22 mouse cellular contexts compared by ENCODE assay signal in genomic region chr7:74055753-74056152, GRCm38 (mm10). TPM values are rescaled to one million over a fixed set of nuclear protein-coding genes. Genes with fewer than 3 reads are reported as not detected.
DNase-seq lines count a peak whose midpoint lies in the region; TF ChIP-seq lines count a peak whose summit lies in the region.
"Had no signal": no experiment of that assay in that cellular context is flagged by ENCODE, and none has a peak within 500 bp of the region (broad histone marks: within the 10 kb centered on the region; RNA-seq: fewer than 3 reads in every experiment).

No protein-coding gene starts in this region.

- H3K27ac ChIP-seq in layer of hippocampus, adult 2 months, result no peak overlapping the region
- H3K27ac ChIP-seq: embryonic facial prominence, embryonic 13.5 days; hindbrain, embryonic 12.5 days; liver, embryonic 14.5 days; midbrain, embryonic 12.5 days had no signal

- peak; percentile 25 for DNase-seq in layer of hippocampus, adult 9-11 months
- no peak for DNase-seq in layer of hippocampus, adult 2 months (ENCODE audit: low spot score in 2 of 2)
- DNase-seq in cerebellum, adult 11 months, result peak; percentile 37
- peak; percentile 68 for DNase-seq in cerebellum, adult 9-10 months
- DNase-seq in telencephalon, adult 2 months (ENCODE audit: low read depth, low spot score), result peak; percentile 6
- DNase-seq in layer of hippocampus, postnatal 10 days (ENCODE audit: low spot score in 2 of 2), result no peak
- DNase-seq in B cell, adult 2 months, result no peak
- DNase-seq: adrenal gland, postnatal 10 days; embryo, embryonic 11 days; gastrocnemius, postnatal 10 days; heart, adult 18-20 months; heart, postnatal 10 days; kidney, adult 9 months; kidney, postnatal 14 days; lung, embryonic 14.5 days; right cerebral cortex, postnatal 14 days; thymus, postnatal 25 days had no signal

- no peak overlapping the region for H3K4me3 ChIP-seq in layer of hippocampus, adult 2 months
- H3K4me3 ChIP-seq: embryonic facial prominence, embryonic 13.5 days; heart, embryonic 12.5 days; hindbrain, embryonic 12.5 days; midbrain, embryonic 12.5 days had no signal

- no peak for TF ChIP-seq CTCF in layer of hippocampus, adult 2 months (conservative IDR thresholded peaks at IDR 0.05)

RNA-seq across cellular contexts. Expression of gene St8sia2, which starts 42.3 kb away (rescaled TPM):
- 1 to 10 TPM; 1.3 to 1.8 TPM for total RNA-seq in layer of hippocampus, adult 2 months (2021)
- 10 to 100 TPM; 20.6 to 27.4 TPM for total RNA-seq in layer of hippocampus, postnatal 10 days (2021)

Comparison
In these comparisons a context has a peak if more than half of its experiments do, and no peak if none do; other contexts are left out.
1. DNase-seq: peak in layer of hippocampus, adult 9-11 months (single experiment), cerebellum, adult 11 months (single experiment), cerebellum, adult 9-10 months (single experiment) and telencephalon, adult 2 months (single experiment); none in layer of hippocampus, adult 2 months (0 of 2), layer of hippocampus, postnatal 10 days (0 of 2) and B cell, adult 2 months (0 of 2).
2. RNA of gene St8sia2, which starts 42.3 kb away (total RNA-seq): 20.6 to 27.4 TPM in layer of hippocampus, postnatal 10 days; 1.3 to 1.8 TPM in layer of hippocampus, adult 2 months; every median in the first group is over 4 times any median in the second.